Mouse (Mus musculus) limb, embryonic 15.5 days (tissue): ENCODE data around the gene Gm9918. TPM values are rescaled to one million over a fixed set of nuclear protein-coding genes. Genes with fewer than 3 reads are reported as not detected.

Experiments
- ATAC-seq: fragments of 200-750 bp; cut with Nextera tagmentation; 2 replicates; pipeline ENCODE4 v1.8.0; 2017; ENCODE audit warnings: low read depth, moderate TSS enrichment; ENCODE audit not compliant: insufficient number of reproducible peaks, low FRiP score, low TSS enrichment
- H3K27ac ChIP-seq: fragments of 300-500 bp; sonication (generic); 2 replicates; pipeline ENCODE4 v1.5.1; 2015; ENCODE audit warnings: moderate library complexity, mild to moderate bottlenecking, inconsistent platforms
- H3K27me3 ChIP-seq: fragments of 300-500 bp; sonication (generic); 2 replicates; pipeline ENCODE4 v1.6.1; 2015; ENCODE audit warnings: inconsistent platforms
- H3K36me3 ChIP-seq: fragments of 300-500 bp; sonication (generic); 2 replicates; pipeline ENCODE4 v1.6.1; 2015; ENCODE audit warnings: inconsistent platforms
- H3K4me1 ChIP-seq: fragments of 300-500 bp; sonication (generic); 2 replicates; pipeline ENCODE4 v1.6.1; 2015; ENCODE audit warnings: inconsistent platforms
- H3K4me2 ChIP-seq: fragments of 300-500 bp; sonication (generic); 2 replicates; pipeline ENCODE4 v1.6.1; 2015; ENCODE audit warnings: mild to moderate bottlenecking, inconsistent platforms
- H3K4me3 ChIP-seq: fragments of 300-500 bp; sonication (generic); 2 replicates; pipeline ENCODE4 v1.5.1; 2015; ENCODE audit warnings: mild to moderate bottlenecking, inconsistent platforms
- H3K9ac ChIP-seq: fragments of 300-500 bp; sonication (generic); 2 replicates; pipeline ENCODE4 v1.6.1; 2015; ENCODE audit warnings: inconsistent platforms
- H3K9me3 ChIP-seq: fragments of 300-500 bp; sonication (generic); 2 replicates; pipeline ENCODE4 v1.6.1; 2016; ENCODE audit warnings: inconsistent platforms
- WGBS: fragments of 180-500 bp; shearing (Covaris S2); methylation state at CpG from one replicate; pipeline ENCODE4 v1.1.7; 2015; 5-methylcytosine and 5-hydroxymethylcytosine counted together
- polyA plus RNA-seq: library from polyadenylated mRNA; unstranded; fragments of >200 nt; fragmentation: Nextera tagmentation; extraction: Ambion mirVana; gene quantifications from 2 replicates; pipeline ENCODE4 v1.2.1, GENCODE M21; 2015

Gene Gm9918
- polyA plus RNA-seq, 1 experiment from 2014 or later: 0.79 TPM

- Histone ChIP-seq H3K4me3 (no peak overlapping the region), H3K27me3 (no peaks in the 10 kb centered on the region), H3K36me3 (peaks cover 78% of the 10 kb centered on the region), H3K9me3 (no peaks in the 10 kb centered on the region), H3K4me1 (peaks cover 49% of the 10 kb centered on the region), H3K4me2 (no peak overlapping the region), H3K27ac (0 out of 2 replicates have a peak overlapping the region, but pooled peaks have one; percentile 43), H3K9ac (no peak overlapping the region)
- no peak for ATAC-seq
- WGBS: 88% methylated on average over 14 of the region's 14 CpGs
Observed at GRCm38 (mm10) chr15:102238543-102239259, 31.7 kb upstream of the Gm9918 start.

GRCm38 (mm10) chr15:102239260-102239590 lies 31.1 kb upstream of the Gm9918 start:
- whole genome bisulfite sequencing: 17% methylated on average over 9 of the region's 9 CpGs
- H3K36me3 ChIP-seq: peaks cover 74% of the 10 kb centered on the region

GRCm38 (mm10) chr15:102239851-102240250 lies 30.5 kb upstream of the Gm9918 start:
- Histone ChIP-seq H3K4me2 (no peak overlapping the region), H3K4me3 (no peak overlapping the region), H3K27ac (0 out of 2 replicates have a peak overlapping the region, but pooled peaks have one; percentile 43), H3K9ac (no peak overlapping the region), H3K4me1 (peaks cover 50% of the 10 kb centered on the region), H3K27me3 (no peaks in the 10 kb centered on the region), H3K9me3 (no peaks in the 10 kb centered on the region), H3K36me3 (peaks cover 68% of the 10 kb centered on the region)
- no peak for ATAC-seq
- 73% methylated on average over 11 of the region's 11 CpGs for WGBS

More at GRCm38 (mm10) chr15:102239260-102239590, 31.1 kb upstream of the Gm9918 start:
- ATAC-seq: no peak
- no peak overlapping the region for H3K9ac ChIP-seq
- H3K27me3 ChIP-seq: no peaks in the 10 kb centered on the region
- H3K4me1 ChIP-seq: peaks cover 51% of the 10 kb centered on the region
- no peaks in the 10 kb centered on the region for H3K9me3 ChIP-seq
- H3K27ac ChIP-seq: 0 out of 2 replicates have a peak overlapping the region, but pooled peaks have one; percentile 43
- no peak overlapping the region for H3K4me3 ChIP-seq
- no peak overlapping the region for H3K4me2 ChIP-seq

GRCm38 (mm10) chr15:102240607-102241006 lies 29.8 kb upstream of the Gm9918 start:
- Histone ChIP-seq H3K27me3 (no peaks in the 10 kb centered on the region), H3K4me1 (peaks cover 50% of the 10 kb centered on the region), H3K9ac (no peak overlapping the region), H3K4me3 (no peak overlapping the region), H3K36me3 (peaks cover 60% of the 10 kb centered on the region), H3K27ac (peak overlapping the region; percentile 40; the same call in 1 of the 2 replicates), H3K4me2 (no peak overlapping the region), H3K9me3 (no peaks in the 10 kb centered on the region)
- WGBS: 71% methylated on average over 4 of the region's 4 CpGs
- no peak for ATAC-seq

GRCm38 (mm10) chr15:102242404-102243228 lies 27.7 kb upstream of the Gm9918 start:
- Histone ChIP-seq H3K9me3 (no peaks in the 10 kb centered on the region), H3K27me3 (no peaks in the 10 kb centered on the region), H3K4me2 (peak overlapping the region; percentile 85), H3K4me1 (peaks cover 54% of the 10 kb centered on the region), H3K36me3 (peaks cover 44% of the 10 kb centered on the region), H3K27ac (peak overlapping the region; percentile 99), H3K9ac (no peak overlapping the region), H3K4me3 (peak overlapping the region; percentile 58)
- ATAC-seq: no peak
- 36% methylated on average over 12 of the region's 12 CpGs for WGBS

- Histone ChIP-seq H3K9ac (peak overlapping the region; percentile 37), H3K9me3 (no peaks in the 10 kb centered on the region), H3K27me3 (no peaks in the 10 kb centered on the region), H3K4me2 (peak overlapping the region; percentile 85), H3K4me1 (peaks cover 57% of the 10 kb centered on the region), H3K4me3 (peak overlapping the region; percentile 58), H3K36me3 (peaks cover 36% of the 10 kb centered on the region), H3K27ac (peak overlapping the region; percentile 99)
- no peak for ATAC-seq
- WGBS: 6% methylated on average over 22 of the region's 22 CpGs
Observed at GRCm38 (mm10) chr15:102243229-102244190, 26.9 kb upstream of the Gm9918 start.

GRCm38 (mm10) chr15:102244306-102245191 lies 25.8 kb upstream of the Gm9918 start:
- WGBS: 2% methylated on average over 19 of the region's 19 CpGs
- Histone ChIP-seq H3K4me1 (peaks cover 67% of the 10 kb centered on the region), H3K27me3 (no peaks in the 10 kb centered on the region), H3K27ac (peak overlapping the region; percentile 99), H3K4me2 (peak overlapping the region; percentile 85), H3K4me3 (peak overlapping the region; percentile 58), H3K9ac (peak overlapping the region; percentile 37), H3K9me3 (no peaks in the 10 kb centered on the region), H3K36me3 (peaks cover 26% of the 10 kb centered on the region)
- no peak for ATAC-seq

- WGBS: 3% methylated on average over 14 of the region's 14 CpGs
- Histone ChIP-seq H3K9me3 (no peaks in the 10 kb centered on the region), H3K36me3 (peaks cover 19% of the 10 kb centered on the region), H3K27ac (peak overlapping the region; percentile 99), H3K27me3 (no peaks in the 10 kb centered on the region), H3K4me2 (peak overlapping the region; percentile 85), H3K9ac (peak overlapping the region; percentile 47), H3K4me1 (peaks cover 74% of the 10 kb centered on the region), H3K4me3 (peak overlapping the region; percentile 58)
- ATAC-seq: no peak
Observed at GRCm38 (mm10) chr15:102245461-102245881, 24.9 kb upstream of the Gm9918 start.

GRCm38 (mm10) chr15:102245891-102246741 lies 24.2 kb upstream of the Gm9918 start:
- peak overlapping the region; percentile 85 for H3K4me2 ChIP-seq
- WGBS: under 1% methylated on average over 39 of the region's 44 CpGs
- peak; percentile 64 for ATAC-seq

GRCm38 (mm10) chr15:102246866-102247251 lies 23.5 kb upstream of the Gm9918 start:
- ATAC-seq: peak; percentile 64
- Histone ChIP-seq H3K9ac (peak overlapping the region; percentile 18; the same call in 1 of the 2 replicates), H3K27ac (peak overlapping the region; percentile 99), H3K36me3 (peaks cover 20% of the 10 kb centered on the region), H3K4me2 (peak overlapping the region; percentile 85), H3K4me1 (peaks cover 83% of the 10 kb centered on the region), H3K9me3 (no peaks in the 10 kb centered on the region), H3K4me3 (peak overlapping the region; percentile 58), H3K27me3 (no peaks in the 10 kb centered on the region)
- WGBS: 1% methylated on average over 30 of the region's 35 CpGs

More at GRCm38 (mm10) chr15:102245891-102246741, 24.2 kb upstream of the Gm9918 start:
- peaks cover 80% of the 10 kb centered on the region for H3K4me1 ChIP-seq
- no peaks in the 10 kb centered on the region for H3K27me3 ChIP-seq
- peak overlapping the region; percentile 99 for H3K27ac ChIP-seq
- peak overlapping the region; percentile 58 for H3K4me3 ChIP-seq
- peak overlapping the region; percentile 47 for H3K9ac ChIP-seq
- no peaks in the 10 kb centered on the region for H3K9me3 ChIP-seq
- H3K36me3 ChIP-seq: peaks cover 19% of the 10 kb centered on the region
